Mouse (Mus musculus) cerebellum, postnatal 4 days (tissue): ENCODE measurements at regions not wholly inside any gene's neighbourhood (a gene's known extent, or its start where the extent isn't known, plus 50 kb on each side); places are given as distances from the start of the nearest gene placed in this dataset.

Experiments used
- DNase-seq, 2 experiments: peaks; one replicate each; pipeline ENCODE4 v3.0.0; 2022; ENCODE audit warnings: low spot score in 2 of 2, mixed read lengths in 1 of 2

- no peak for DNase-seq
Measured at GRCm38 (mm10) chr17:47178705-47179104, 168.3 kb upstream of the Ubr2 start.

DNA sequence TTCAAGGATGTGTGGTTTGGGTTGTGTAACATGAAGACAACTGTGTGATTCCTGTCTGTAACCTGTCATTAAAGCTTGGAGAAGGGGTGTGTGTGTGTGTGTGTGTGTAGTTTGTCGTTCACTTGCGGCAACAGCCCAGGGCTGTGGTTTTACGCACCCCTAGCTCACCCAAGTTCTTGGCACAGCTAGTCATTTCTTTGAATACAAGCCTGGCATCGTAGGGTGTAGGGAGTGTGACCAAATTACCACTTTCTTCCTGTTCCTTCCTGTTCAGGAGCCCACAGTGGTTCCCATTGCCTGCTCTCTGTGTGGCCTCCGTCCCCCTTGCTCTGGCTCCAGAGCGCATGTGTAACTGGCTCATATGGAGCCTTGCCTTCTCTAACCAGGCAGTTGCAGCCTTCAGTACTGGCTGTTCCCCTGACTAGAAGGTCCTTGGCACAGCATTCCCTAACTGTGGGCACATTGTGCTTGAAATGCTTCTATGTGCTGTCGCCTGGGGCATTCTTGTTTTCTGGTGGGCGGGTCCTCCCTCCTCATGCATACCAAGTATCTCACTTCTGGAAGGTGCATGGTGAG lies 167.4 kb upstream of the Ubr2 start:
- no peak for DNase-seq

GRCm38 (mm10) chr17:47176328-47176727 lies 166.0 kb upstream of the Ubr2 start:
- no peak for DNase-seq

DNA sequence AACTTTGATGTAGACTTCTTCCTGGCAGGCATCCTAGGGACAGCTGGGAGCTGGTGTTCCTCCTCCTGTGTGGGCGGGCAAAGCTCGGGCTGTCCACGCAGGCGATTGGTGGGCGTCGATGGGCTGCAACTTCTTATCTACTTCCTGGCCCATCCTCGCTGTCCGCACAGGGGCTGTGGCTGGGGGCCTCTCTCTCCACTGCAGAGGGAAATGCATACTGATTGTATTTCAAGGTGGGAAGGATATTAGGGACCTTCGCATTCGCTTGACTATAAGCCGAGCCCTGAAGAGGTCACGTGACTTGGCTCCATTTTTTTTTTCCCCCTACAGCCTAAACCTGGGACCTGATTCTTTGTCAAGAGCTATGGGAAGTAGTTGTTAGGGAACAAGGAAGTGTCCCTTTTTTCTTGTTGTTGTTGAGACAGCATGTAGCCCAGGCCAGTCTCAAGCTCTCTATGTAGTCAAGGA lies 164.4 kb upstream of the Ubr2 start:
- DNase-seq: peak in 1 of 2 experiments; percentile 44

DNA sequence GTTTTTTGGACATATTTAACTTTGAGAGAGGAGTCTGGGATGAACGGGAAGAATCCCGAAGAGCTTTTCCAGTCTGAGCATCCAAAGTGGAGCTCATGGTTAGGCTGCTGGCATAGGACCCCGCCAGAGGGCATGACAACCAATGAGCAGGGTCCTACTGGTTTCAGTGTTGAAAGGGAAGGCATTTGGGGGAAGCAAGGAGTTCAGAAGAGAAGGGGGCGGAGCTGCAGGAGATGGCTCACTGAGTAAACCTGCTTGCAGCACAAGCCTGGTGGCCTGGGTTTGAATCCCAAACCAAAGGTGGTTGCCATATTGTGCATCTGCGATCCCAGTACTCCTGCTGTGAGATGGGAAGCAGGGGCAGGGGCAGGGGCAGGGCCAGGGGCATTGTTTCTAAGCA lies 161.4 kb upstream of the Ubr2 start:
- DNase-seq: no peak

GRCm38 (mm10) chr17:47170978-47171593 lies 160.7 kb upstream of the Ubr2 start:
- no peak for DNase-seq

DNA sequence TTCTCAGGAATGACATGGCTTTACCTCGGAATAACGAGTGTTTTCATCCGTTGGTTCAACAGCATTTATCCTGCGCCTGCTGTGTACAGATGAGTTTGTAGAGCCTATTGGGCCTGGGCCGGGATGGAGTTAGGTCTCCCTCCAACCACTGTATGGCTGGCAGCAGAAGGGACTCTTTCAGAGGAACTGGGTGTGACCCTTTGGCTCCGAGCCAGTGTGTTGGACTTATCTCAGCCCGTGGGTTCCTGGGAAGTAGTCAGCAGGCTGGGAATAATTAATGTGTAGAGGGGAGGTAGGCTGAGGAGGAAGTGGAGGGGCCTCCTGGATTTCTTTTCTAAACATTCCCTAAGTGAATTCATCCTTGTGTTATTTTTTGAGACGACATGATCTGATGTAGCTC lies 157.7 kb upstream of the Ubr2 start:
- no peak for DNase-seq

GRCm38 (mm10) chr17:47163677-47164340 lies 153.5 kb upstream of the Ubr2 start:
- no peak for DNase-seq

- DNase-seq: no peak
Measured at GRCm38 (mm10) chr17:47162459-47162858, 152.1 kb upstream of the Ubr2 start.

DNA sequence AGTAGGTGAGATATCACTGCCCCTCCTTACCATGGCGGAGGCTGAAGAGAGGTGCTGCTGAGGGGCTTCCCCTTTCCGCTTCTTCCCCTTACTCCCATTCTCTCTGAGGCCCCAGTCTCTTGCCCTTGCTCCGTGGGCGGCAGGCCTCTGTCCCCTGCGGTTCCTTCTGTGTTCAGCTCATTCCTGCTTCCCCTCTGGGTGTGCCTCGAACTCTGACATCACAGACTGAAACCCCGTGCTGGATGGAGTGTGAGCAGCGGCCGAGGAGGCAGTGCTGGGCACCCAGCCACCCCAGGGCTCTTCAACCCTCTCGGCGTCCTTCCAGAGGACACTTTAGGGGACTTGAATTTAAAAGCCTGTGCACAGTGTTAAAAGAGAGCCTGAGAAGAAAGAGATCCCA lies 145.9 kb upstream of the Ubr2 start:
- DNase-seq: no peak

DNA sequence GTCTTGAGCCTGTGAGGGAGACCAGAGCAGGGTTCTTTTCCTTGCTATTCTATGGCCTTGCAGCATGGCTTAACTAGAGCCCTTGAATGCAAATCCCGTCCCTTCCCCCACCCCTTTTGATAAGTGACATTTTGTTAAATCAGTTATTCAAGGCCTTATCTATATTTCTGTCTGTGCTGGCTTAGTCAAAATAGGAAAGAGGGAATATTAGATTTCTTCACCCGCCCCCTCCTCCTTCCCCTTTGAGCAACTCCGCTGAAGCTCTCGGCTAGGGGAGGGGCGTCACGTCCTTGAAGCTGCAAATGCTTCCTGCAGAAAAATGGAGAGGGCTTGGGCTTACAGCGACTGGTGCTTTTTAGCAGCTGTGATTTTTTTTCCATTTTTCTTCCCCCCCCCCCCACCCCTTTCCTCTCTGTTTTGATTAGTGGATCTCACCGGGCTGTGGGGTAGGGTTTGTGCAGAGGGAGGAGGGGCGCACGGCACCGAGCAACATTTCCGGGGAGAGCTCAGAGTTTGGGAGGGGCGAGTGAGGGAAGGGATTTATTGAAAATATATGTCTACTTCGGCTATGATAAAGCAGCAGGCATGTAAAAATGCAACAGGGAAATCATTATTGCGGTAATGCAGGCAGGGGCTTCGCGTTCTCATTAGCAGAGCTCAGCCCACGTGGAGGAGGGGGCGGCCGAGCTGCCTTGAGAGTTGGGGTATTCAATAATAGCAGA lies 141.4 kb upstream of the Ubr2 start:
- no peak for DNase-seq

GRCm38 (mm10) chr17:47151193-47151556 lies 140.8 kb upstream of the Ubr2 start:
- no peak for DNase-seq

DNA sequence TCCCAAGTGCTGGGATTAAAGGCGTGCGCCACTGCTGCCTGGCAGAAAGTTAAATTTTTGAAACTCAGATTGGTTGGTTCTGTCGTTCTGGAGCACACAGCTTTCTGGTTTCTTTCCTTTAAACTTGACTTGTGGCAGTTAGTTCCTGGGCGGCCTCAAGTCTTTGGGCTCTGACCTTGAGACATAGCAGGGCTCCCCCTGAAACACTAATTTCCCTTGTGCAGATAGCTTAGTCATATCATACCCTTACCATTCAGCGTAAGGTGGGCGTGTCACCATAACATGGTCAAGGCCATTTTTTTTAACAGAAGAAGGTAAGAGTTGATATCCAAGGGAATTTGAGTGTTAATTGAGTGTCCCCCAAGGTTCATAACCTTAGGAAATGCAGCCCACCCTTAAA lies 140.3 kb upstream of the Ubr2 start:
- no peak for DNase-seq

- no peak for DNase-seq
Measured at GRCm38 (mm10) chr17:47149662-47150061, 139.3 kb upstream of the Ubr2 start.

DNA sequence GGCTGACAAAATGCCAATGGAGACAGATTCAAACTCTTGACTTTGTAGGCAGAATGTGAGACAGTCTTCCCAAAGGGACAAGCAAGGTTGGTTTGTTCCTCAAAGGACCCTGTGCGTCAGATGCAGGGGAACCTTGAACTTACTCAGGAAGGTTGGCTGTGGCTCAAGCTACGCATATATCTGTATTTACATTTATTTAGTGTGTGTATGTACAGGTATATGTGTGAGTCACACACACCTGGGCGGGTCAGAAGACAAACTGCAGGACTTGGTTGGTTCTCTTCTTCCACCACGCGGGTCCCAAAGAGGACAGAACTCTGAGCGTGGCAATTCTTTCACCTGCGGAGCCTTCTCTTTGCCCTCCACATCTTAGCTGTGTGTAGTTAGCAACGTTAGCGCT lies 138.8 kb upstream of the Ubr2 start:
- DNase-seq: no peak

- DNase-seq: peak in 1 of 2 experiments; percentile 24
Measured at GRCm38 (mm10) chr17:47146640-47147039, 136.3 kb upstream of the Ubr2 start.

GRCm38 (mm10) chr17:47145590-47145989 lies 135.2 kb upstream of the Ubr2 start:
- DNase-seq: no peak

GRCm38 (mm10) chr17:47144996-47145395 lies 134.6 kb upstream of the Ubr2 start:
- no peak for DNase-seq

GRCm38 (mm10) chr17:47144460-47144859 lies 134.1 kb upstream of the Ubr2 start:
- no peak for DNase-seq

- DNase-seq: no peak
Measured at GRCm38 (mm10) chr17:47143898-47144297, 133.5 kb upstream of the Ubr2 start.

- no peak for DNase-seq
Measured at GRCm38 (mm10) chr17:47142885-47143284, 132.5 kb upstream of the Ubr2 start.

GRCm38 (mm10) chr17:47142276-47142675 lies 131.9 kb upstream of the Ubr2 start:
- DNase-seq: no peak

GRCm38 (mm10) chr17:47141843-47142215 lies 131.5 kb upstream of the Ubr2 start:
- peak in 1 of 2 experiments; percentile 20 for DNase-seq
